Mouse (Mus musculus) lung, postnatal 36 days (tissue): ENCODE measurements around the gene Tnni3k.
A peak's percentile ranks its signal among the peaks of the same experiment; 100 is the strongest.

Experiments
- DNase-seq: peaks from one replicate; pipeline ENCODE4 v3.0.0; 2022; ENCODE audit warnings: mixed read lengths

Gene Tnni3k

GRCm38 (mm10) chr3:154945688-154946161 is 109.5 kb downstream of the Tnni3k start:
- no peak for DNase-seq

- DNase-seq, result no peak
Observed at GRCm38 (mm10) chr3:154927757-154928156, 127.5 kb downstream of the Tnni3k start.

- DNase-seq, result no peak
Observed at GRCm38 (mm10) chr3:154924936-154925335, 130.3 kb downstream of the Tnni3k start.

- no peak for DNase-seq
Observed at GRCm38 (mm10) chr3:154915566-154915965, 139.6 kb downstream of the Tnni3k start.

GRCm38 (mm10) chr3:154913641-154914040 is 141.6 kb downstream of the Tnni3k start:
- no peak for DNase-seq

- DNase-seq, result peak; percentile 3
Observed at GRCm38 (mm10) chr3:154896737-154897136, 158.5 kb downstream of the Tnni3k start.

- no peak for DNase-seq
Observed at GRCm38 (mm10) chr3:154893225-154893624, 162.0 kb downstream of the Tnni3k start.

- peak; percentile 40 for DNase-seq
Observed at GRCm38 (mm10) chr3:154885452-154885851, 169.8 kb downstream of the Tnni3k start.

GRCm38 (mm10) chr3:154885048-154885447 is 170.2 kb downstream of the Tnni3k start:
- no peak for DNase-seq

- DNase-seq, result no peak
Observed at GRCm38 (mm10) chr3:154881428-154881986, 173.7 kb downstream of the Tnni3k start.

- DNase-seq, result no peak
Observed at GRCm38 (mm10) chr3:154880536-154880939, 174.7 kb downstream of the Tnni3k start.

GRCm38 (mm10) chr3:154880108-154880507 is 175.1 kb downstream of the Tnni3k start:
- no peak for DNase-seq

- DNase-seq, result no peak
Observed at GRCm38 (mm10) chr3:154879515-154879914, 175.7 kb downstream of the Tnni3k start.

- DNase-seq, result no peak
Observed at GRCm38 (mm10) chr3:154879080-154879479, 176.1 kb downstream of the Tnni3k start.

GRCm38 (mm10) chr3:154868807-154869206 is 186.4 kb downstream of the Tnni3k start:
- no peak for DNase-seq

- DNase-seq, result no peak
Observed at GRCm38 (mm10) chr3:154861921-154862320, 193.3 kb downstream of the Tnni3k start.

GRCm38 (mm10) chr3:154859721-154860120 is 195.5 kb downstream of the Tnni3k start:
- no peak for DNase-seq

GRCm38 (mm10) chr3:154853257-154853656 is 201.9 kb downstream of the Tnni3k start:
- no peak for DNase-seq

- no peak for DNase-seq
Observed at GRCm38 (mm10) chr3:154852281-154852680, 202.9 kb downstream of the Tnni3k start.

GRCm38 (mm10) chr3:154842247-154842646 is 213.0 kb downstream of the Tnni3k start:
- DNase-seq, result no peak

- no peak for DNase-seq
Observed at GRCm38 (mm10) chr3:154841076-154841475, 214.1 kb downstream of the Tnni3k start.

- no peak for DNase-seq
Observed at GRCm38 (mm10) chr3:154837861-154838260, 217.3 kb downstream of the Tnni3k start.

- DNase-seq, result no peak
Observed at GRCm38 (mm10) chr3:154836137-154836536, 219.1 kb downstream of the Tnni3k start.

- no peak for DNase-seq
Observed at GRCm38 (mm10) chr3:154834373-154834772, 220.8 kb downstream of the Tnni3k start.

- peak; percentile 6 for DNase-seq
Observed at GRCm38 (mm10) chr3:154825739-154826138, 229.5 kb downstream of the Tnni3k start.
